Mouse (Mus musculus) CD4-positive, CD25-positive, alpha-beta regulatory T cell, adult 4 months (primary cell): Measurements from ENCODE around the gene Brinp3. TPM values are rescaled to one million over a fixed set of nuclear protein-coding genes. Genes with fewer than 3 reads are reported as not detected.
A peak's percentile ranks its signal among the peaks of the same experiment; 100 is the strongest.

ENCODE experiments used
- ATAC-seq: one replicate; pipeline ENCODE4 v1.8.0; 2017
- polyA plus RNA-seq, 2 experiments: library from polyadenylated mRNA; unstranded; fragments of 100-300 nt; shearing (Covaris generic); gene quantifications; one replicate each; pipeline ENCODE4 v1.2.1; 2017

The Brinp3 gene
- polyA plus RNA-seq, result not detected

DNA sequence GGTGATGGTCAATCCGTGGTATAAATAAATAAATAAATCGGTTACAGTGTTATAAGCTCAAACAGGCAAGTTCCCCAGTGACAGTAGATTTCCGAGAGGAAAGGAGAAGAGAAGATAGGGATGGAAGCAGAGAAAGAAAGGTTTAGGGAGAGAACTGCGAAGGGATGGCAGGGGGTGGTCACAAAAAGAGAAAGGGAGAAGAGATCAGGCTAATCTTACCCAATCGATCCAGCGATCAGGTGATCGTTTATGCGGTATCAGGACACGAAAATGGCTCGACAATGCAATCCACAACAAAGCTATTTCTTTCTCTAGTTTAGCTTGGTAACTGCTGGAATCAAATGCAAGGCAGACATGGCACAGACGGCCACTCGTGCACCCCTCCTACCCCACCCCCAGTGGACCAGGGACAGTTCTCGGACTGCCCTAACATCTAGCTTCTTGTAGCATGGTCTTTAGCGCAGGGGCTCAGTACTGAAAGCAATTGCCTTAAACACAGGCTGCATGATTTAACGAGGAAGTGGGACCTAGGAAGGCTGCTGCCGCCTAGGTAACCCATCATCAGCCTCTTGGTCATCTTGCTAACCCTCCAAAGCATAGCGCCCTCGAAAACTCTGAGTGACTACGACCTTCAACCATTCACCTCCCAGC, at the start of gene Brinp3:
Gene Brinp3 (plus strand): TSS at position 80 of the 651 bp plus-strand sequence.
- ATAC-seq, result no peak

DNA sequence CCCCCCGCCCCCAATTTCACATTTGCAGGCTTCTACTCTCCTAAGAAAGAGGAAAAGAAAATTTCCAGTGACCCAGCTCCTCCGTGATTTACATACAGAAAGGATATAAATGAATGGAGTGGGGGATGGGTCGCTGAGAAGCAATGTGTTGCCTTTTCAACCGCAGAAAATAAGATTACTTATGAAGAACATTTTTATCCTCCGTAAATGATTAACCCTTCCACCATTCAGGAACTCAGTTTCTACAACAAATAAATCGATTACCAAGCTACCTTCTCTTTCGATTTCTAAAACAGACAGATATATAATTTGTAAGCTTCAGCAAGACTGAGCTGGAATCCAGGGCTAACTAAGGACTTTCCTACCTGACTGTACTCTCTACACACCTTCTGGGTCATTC, 339 bp upstream of the Brinp3 start:
- no peak for ATAC-seq

- no peak for ATAC-seq
These were observed 826 bp downstream of the Brinp3 start for GRCm38 (mm10) chr1:146495386-146495785.

- no peak for ATAC-seq
These were observed 3.0 kb downstream of the Brinp3 start for GRCm38 (mm10) chr1:146497381-146498081.

- ATAC-seq, result no peak
These were observed 3.7 kb downstream of the Brinp3 start for GRCm38 (mm10) chr1:146498085-146498779.

- no peak for ATAC-seq
These were observed 4.2 kb downstream of the Brinp3 start for GRCm38 (mm10) chr1:146498780-146499114.

- ATAC-seq, result no peak
These were observed 20.8 kb downstream of the Brinp3 start for GRCm38 (mm10) chr1:146515377-146515776.

GRCm38 (mm10) chr1:146523727-146524573, 29.4 kb downstream of the Brinp3 start:
- ATAC-seq, result no peak

- no peak for ATAC-seq
These were observed 34.0 kb downstream of the Brinp3 start for GRCm38 (mm10) chr1:146528572-146528971.

- no peak for ATAC-seq
These were observed 52.4 kb downstream of the Brinp3 start for GRCm38 (mm10) chr1:146546847-146547428.

- no peak for ATAC-seq
These were observed 62.4 kb downstream of the Brinp3 start for GRCm38 (mm10) chr1:146556982-146557381.

DNA sequence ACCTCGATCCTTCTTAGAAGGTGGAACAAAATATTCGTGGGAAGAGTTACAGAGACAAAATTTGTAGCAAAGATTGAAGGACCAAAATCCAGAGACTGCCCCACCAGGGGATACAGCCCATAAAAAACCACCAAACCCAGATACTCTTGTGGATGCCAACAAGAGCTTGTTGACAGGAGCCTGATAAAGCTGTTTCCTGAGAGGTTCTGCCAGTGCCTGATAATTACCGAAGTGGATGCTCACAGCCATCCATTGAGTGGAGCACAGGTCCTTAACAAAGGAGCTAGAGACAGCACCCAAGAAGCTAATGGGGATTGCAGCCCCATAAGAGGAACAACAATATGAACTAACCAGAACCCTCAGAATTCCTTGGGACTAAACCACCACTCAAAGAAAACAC, 67.6 kb downstream of the Brinp3 start:
- ATAC-seq, result no peak

GRCm38 (mm10) chr1:146584181-146584580, 89.6 kb downstream of the Brinp3 start:
- no peak for ATAC-seq

GRCm38 (mm10) chr1:146632895-146633294, 138.3 kb downstream of the Brinp3 start:
- no peak for ATAC-seq

DNA sequence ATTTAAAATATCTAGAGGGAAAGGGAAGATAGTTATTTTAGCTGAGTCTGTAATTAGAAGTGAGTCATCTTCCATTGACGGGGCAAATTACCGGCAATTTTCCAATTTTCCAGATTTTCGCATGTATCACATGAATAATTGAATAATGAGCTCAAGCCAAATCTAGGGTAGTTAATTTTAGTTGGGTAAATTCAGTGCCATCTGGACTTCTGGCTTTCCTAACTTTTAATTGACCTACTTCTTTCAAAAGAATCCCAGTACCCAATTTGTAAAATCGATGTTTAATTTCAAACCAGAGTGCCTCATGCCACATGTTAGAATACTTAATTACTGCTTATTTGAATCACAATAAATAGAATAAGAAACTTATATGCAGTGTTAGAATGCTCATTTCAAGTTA, 162.7 kb downstream of the Brinp3 start:
- no peak for ATAC-seq

GRCm38 (mm10) chr1:146700724-146701123, 206.2 kb downstream of the Brinp3 start:
- no peak for ATAC-seq

DNA sequence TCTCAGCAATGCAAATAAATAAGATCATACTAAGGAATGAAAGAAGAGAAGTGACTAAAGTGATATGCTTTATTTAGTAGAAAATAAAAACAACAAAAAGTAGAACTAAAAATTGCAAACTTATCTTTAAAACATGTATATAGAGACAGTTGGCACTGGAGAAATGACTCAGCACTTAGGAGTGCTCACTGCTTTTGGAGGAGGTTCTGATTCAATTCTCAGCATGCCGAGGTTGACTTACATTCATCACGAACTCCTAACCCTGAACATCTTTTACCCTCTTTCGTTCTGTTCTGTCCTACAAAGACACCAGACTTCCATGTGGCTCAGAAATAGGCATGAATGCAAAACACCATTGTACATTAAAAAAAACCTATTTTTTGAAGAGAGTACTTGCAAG, 225.0 kb downstream of the Brinp3 start:
- ATAC-seq, result no peak

DNA sequence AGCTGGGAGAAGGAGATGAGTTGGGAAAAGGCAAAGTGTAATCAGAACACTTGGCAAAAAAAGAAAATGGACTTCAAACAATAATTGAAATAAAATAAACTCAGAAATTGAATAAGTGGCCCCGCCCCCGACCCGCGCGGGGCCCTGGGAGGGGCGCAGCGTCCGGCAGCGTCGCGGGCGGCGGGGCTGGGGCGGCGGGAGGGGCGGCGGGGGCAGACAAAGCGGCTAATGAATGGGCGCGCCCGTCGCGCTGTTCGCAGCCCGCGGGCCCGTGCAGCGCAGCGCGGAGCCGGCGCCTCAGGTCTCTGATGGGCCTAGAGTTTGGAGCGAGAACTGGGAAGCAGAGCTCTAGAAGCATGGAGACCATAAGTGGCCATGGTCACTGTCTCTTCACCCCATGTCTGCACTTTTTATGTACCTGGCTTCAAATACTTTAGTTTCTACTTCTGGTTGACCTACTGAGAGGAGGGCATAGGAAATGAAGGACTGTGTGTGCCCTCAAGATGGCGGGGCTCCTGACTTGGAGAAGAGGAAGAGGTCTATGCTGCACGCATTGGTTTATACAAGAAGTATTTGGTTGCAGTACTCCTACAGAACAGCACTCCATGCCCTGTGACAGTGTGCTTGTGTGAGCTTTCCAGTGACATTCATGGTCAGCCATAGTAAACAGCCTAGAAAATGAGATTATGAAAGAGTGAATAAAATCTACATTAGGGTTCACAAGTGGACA, 230.4 kb downstream of the Brinp3 start:
- ATAC-seq, result peak; percentile 43

DNA sequence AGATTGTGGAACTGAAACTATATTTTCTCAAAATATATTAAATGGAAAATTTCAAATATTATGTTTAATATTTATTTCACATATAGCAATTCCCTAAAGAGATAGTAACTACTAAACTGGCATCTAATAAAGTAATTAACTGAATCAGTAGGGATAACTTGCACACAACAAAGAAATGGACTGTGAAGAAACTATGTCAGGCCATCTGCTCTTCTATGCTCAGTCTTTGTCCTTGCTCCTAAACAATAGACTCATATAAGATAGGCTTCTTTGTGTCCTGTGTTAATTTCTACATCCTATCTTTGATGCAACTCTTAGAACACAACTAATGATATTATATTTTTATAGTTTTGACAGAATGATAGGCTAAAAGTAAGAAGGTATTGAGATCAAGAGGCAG, 256.5 kb downstream of the Brinp3 start:
- ATAC-seq, result no peak

GRCm38 (mm10) chr1:146783259-146783658, 288.7 kb downstream of the Brinp3 start:
- no peak for ATAC-seq

DNA sequence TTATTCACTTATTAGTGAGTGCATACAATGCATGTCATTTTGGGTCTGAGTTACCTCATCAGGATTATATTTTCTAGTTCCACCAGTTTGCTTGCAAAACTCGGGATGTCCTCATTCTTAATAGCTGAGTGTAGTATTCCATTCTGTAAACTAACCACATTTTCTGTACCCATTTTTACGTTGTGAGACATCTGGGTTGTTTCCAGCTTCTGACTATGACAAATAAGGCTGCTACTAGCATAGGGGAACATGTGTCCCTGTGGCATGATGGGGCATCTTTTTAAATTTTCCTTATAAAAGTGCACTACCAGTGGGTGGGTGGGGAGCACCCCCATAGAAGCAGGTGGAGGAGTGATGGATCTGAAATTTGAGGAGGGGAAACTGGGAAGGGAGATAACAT, 292.7 kb downstream of the Brinp3 start:
- no peak for ATAC-seq

GRCm38 (mm10) chr1:146792826-146793225, 298.3 kb downstream of the Brinp3 start:
- ATAC-seq, result no peak
